Mouse (Mus musculus): ENCODE measurements at regions not wholly inside any gene's neighbourhood (a gene's known extent, or its start where the extent isn't known, plus 50 kb on each side); places are given as distances from the start of the nearest gene placed in this dataset.

GRCm38 (mm10) chr8:37398957-37399356, 405.6 kb downstream of the AI429214 start:
- ChIA-PET POLR2A (no interaction called here), CTCF (no interaction called here)

GRCm38 (mm10) chr8:37422595-37422994, 429.2 kb downstream of the AI429214 start:
- ChIA-PET POLR2A (no interaction called here), CTCF (no interaction called here)

GRCm38 (mm10) chr8:37424588-37424987, 431.2 kb downstream of the AI429214 start:
- POLR2A ChIA-PET = no interaction called here

DNA sequence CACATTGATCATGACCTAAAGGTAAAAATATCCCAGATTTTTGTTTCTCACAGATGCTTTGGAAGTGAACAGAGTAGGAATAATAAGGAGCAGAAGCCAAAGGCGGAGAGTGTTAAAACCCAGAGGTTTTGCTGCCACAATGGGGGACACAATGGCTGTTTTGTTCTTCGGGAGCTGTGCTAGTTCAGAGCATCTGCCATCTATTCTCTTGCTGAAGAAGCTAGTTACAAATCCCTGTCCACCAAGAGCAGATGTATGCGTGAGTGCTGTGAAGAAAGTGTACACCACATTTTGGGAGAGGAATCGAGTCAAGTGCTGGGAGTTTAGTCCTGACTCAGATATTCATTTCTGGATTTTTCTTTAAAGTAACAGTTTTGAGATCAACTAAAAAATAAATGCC, 435.4 kb downstream of the AI429214 start:
- CTCF ChIA-PET = no interaction called here

More at GRCm38 (mm10) chr8:37424588-37424987, 431.2 kb downstream of the AI429214 start:
- CTCF ChIA-PET = no interaction called here

DNA sequence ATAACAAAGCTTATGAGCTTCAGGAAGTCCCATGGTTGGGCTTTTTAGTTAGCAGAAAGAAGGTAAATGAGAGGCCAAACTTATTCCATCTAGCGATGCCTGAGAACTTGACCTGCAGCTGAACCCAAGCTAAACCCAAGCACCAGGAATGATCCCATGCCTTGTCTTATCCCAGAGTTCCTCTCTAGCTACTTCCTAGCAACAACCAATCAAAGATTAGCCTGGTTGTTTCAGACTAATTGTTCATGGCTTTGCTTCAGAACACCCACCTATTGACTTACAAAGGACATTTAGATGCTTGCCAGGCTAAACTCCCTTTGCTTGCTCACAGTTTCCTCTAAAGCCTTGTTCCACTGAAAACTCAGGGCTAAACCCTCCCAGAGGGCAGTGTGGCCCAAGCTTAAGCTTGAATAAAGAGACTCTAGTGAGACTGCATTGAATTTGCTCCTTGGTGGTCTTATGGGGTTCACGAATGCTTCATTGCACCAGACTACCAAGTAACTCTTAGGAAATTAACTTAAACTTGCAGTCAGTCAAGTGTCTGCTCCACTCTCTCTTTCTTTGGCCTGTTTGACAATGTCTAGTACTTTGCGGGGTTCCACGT, 467.2 kb downstream of the AI429214 start:
- POLR2A ChIA-PET = no interaction called here
- CTCF ChIA-PET = no interaction called here

More for the DNA sequence above, 435.4 kb downstream of the AI429214 start:
- POLR2A ChIA-PET = no interaction called here

DNA sequence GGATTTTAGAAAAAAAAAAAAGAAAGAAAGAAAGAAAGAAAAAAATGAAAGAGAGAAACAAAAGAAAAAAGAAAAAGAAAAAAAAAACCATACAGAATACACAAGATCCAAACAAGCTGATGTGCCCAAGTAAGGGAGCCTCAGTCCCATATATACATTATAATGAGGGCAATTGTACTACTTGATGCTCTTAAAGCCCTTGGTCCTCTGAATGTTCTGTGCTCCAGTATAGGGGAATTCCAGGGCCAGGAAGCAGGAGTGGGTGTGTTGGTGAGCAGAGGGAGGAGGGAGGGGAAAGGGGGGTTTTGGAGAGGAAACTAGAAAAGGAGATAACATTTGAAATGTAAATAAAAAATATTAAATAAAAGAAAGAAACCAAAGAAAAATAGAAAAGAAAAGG, 472.2 kb downstream of the AI429214 start:
- ChIA-PET POLR2A (interaction anchor here in 2 of 4 experiments (0.6 to 0.7 kb wide), 4 partner anchors 51 to 1701 kb away, joined by 3 to 7 read pairs (median 4); no protein-coding TSS in a partner anchor), CTCF (no interaction called here)

GRCm38 (mm10) chr8:37467656-37468055, 474.3 kb downstream of the AI429214 start:
- ChIA-PET POLR2A (no interaction called here), CTCF (no interaction called here)
